Mouse (Mus musculus): ENCODE results near the gene Zcchc7. TPM values are rescaled to one million over a fixed set of nuclear protein-coding genes. Genes with fewer than 3 reads are reported as not detected.

Zcchc7 gene
- polyA plus RNA-seq, 1 experiment from 2014 or later: 53.6 TPM

DNA sequence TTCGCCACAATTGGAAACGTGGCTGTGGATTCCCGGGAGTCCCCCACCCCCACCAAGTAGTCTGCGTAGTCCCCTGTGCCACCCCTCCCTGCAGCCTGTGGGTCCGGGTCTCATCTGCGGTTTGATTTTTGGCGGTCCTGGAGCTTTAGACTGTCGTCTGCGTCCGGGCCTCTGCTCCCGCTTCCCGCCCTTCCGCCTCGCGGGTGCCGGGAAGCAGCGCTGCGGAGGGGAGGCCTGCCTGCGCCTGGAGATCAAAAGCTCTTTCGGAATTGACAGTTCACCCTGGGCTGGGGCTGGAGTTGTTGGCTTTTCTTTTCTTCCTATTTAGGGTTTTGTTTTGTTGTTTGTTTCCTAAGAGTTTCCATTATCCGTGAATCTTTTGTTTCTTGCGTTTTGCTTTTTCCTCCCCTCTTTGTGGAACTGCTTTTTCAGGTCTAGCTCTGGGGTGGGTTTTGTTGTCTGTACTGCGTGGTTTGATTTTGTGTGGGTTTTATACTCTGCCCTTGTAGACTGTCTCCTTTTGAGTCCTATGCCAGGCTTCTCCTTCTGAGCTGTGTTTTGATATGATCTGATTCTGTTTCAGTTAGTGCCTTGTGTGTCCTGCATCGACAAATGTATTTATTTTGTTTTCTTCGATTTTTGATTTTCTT is 43.5 kb upstream of the Zcchc7 start:
- Histone ChIP-seq H3K9ac (replicated peaks; ENCODE audit: low read depth, low read length) (no peak overlapping the region), H3K27me3 (ENCODE audit: control insufficient read depth, insufficient read depth, low read length) (peaks cover 69% of the 10 kb centered on the region), H3K9me3 (ENCODE audit: control insufficient read depth, low read length) (no peaks in the 10 kb centered on the region), H3K4me1 (ENCODE audit: control insufficient read depth, insufficient read depth, low read length) (peaks cover 4% of the 10 kb centered on the region; the same call in 1 of the 2 replicates), H3K36me3 (ENCODE audit: control insufficient read depth, insufficient read depth, low read length) (no peaks in the 10 kb centered on the region), H3K4me3 (ENCODE audit: low read depth, low read length) (no peak overlapping the region), H3K4me2 (ENCODE audit: low read depth, low read length) (no peak overlapping the region), H3K27ac (ENCODE audit: low read depth, low read length) (no peak overlapping the region)
- no peak for ATAC-seq (ENCODE audit: low read depth)
- under 1% methylated on average over 25 of the region's 25 CpGs for WGBS

GRCm38 (mm10) chr4:44712786-44713553 is 42.7 kb upstream of the Zcchc7 start:
- Histone ChIP-seq H3K27me3 (ENCODE audit: control insufficient read depth, insufficient read depth, low read length) (peaks cover 70% of the 10 kb centered on the region), H3K36me3 (ENCODE audit: control insufficient read depth, insufficient read depth, low read length) (no peaks in the 10 kb centered on the region), H3K4me2 (ENCODE audit: low read depth, low read length) (no peak overlapping the region), H3K4me1 (ENCODE audit: control insufficient read depth, insufficient read depth, low read length) (peaks cover 4% of the 10 kb centered on the region; the same call in 1 of the 2 replicates), H3K4me3 (ENCODE audit: low read depth, low read length) (no peak overlapping the region), H3K9ac (replicated peaks; ENCODE audit: low read depth, low read length) (no peak overlapping the region), H3K9me3 (ENCODE audit: control insufficient read depth, low read length) (no peaks in the 10 kb centered on the region), H3K27ac (ENCODE audit: low read depth, low read length) (no peak overlapping the region)
- no peak for ATAC-seq (ENCODE audit: low read depth)
- WGBS: under 1% methylated on average over 50 of the region's 50 CpGs

DNA sequence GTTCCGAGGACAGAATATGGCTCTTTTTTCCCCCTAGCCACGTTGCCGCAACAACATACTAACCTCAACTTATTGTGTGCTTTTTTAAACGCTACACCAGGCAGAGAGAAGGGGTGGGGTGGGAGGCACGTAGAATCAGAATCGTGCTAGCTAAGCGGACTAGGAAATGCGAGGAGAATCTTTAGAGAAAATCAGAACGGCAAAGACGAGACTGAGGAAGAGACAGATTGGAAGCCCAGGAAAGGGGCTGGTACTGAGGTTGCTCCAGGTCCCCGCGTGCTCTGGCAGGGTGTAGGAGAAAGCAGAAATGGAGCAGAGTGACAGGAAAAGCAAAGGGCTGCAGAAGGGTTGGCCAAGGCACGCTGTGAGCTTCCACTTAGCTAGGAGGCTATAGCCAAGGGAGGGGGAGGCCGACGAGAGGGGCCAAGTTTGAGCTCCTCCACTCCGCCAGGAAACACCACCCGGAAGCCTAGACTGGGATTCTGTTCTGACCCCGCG is 42.1 kb upstream of the Zcchc7 start:
- Histone ChIP-seq H3K4me3 (ENCODE audit: low read depth, low read length) (no peak overlapping the region), H3K9me3 (ENCODE audit: control insufficient read depth, low read length) (no peaks in the 10 kb centered on the region), H3K4me2 (ENCODE audit: low read depth, low read length) (no peak overlapping the region), H3K27me3 (ENCODE audit: control insufficient read depth, insufficient read depth, low read length) (peaks cover 68% of the 10 kb centered on the region), H3K36me3 (ENCODE audit: control insufficient read depth, insufficient read depth, low read length) (no peaks in the 10 kb centered on the region), H3K27ac (ENCODE audit: low read depth, low read length) (no peak overlapping the region), H3K4me1 (ENCODE audit: control insufficient read depth, insufficient read depth, low read length) (peaks cover 4% of the 10 kb centered on the region; the same call in 1 of the 2 replicates), H3K9ac (replicated peaks; ENCODE audit: low read depth, low read length) (no peak overlapping the region)
- no peak for ATAC-seq (ENCODE audit: low read depth)
- under 1% methylated on average over 19 of the region's 19 CpGs for WGBS

DNA sequence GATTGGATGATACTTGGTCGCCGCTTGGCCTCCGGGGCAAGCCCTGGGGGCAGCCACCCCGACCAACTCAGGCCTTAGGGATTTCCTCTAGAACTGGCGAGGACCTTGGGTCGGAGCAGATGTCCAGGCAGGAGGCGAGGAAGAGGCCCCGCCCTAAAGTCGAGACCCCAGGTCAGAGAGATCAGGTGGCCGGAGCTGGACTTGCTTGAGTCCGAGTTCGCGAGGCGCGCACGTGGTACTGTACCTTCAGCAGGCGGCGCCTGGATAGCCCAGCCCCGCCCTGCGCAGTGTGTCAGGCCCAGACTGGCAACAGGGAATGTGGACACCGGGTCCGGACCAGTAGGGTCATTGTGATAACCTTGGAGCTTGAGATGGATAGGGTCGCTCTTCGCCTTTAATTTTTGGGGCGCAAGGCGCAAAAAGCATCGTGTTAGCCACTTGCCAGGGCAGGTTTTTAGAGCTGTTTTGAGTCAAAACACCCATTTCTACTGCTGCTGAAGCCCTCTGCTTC is 41.5 kb upstream of the Zcchc7 start:
- H3K27me3 ChIP-seq (ENCODE audit: control insufficient read depth, insufficient read depth, low read length): peaks cover 62% of the 10 kb centered on the region
- no peak overlapping the region for H3K27ac ChIP-seq (ENCODE audit: low read depth, low read length)
- no peak overlapping the region for H3K4me2 ChIP-seq (ENCODE audit: low read depth, low read length)
- H3K4me1 ChIP-seq (ENCODE audit: control insufficient read depth, insufficient read depth, low read length): peaks cover 4% of the 10 kb centered on the region; the same call in 1 of the 2 replicates
- no peak overlapping the region for H3K9ac ChIP-seq (replicated peaks; ENCODE audit: low read depth, low read length)
- H3K4me3 ChIP-seq (ENCODE audit: low read depth, low read length): no peak overlapping the region
- WGBS: under 1% methylated on average over 27 of the region's 27 CpGs
- no peaks in the 10 kb centered on the region for H3K36me3 ChIP-seq (ENCODE audit: control insufficient read depth, insufficient read depth, low read length)
- no peaks in the 10 kb centered on the region for H3K9me3 ChIP-seq (ENCODE audit: control insufficient read depth, low read length)
- no peak for ATAC-seq (ENCODE audit: low read depth)

DNA sequence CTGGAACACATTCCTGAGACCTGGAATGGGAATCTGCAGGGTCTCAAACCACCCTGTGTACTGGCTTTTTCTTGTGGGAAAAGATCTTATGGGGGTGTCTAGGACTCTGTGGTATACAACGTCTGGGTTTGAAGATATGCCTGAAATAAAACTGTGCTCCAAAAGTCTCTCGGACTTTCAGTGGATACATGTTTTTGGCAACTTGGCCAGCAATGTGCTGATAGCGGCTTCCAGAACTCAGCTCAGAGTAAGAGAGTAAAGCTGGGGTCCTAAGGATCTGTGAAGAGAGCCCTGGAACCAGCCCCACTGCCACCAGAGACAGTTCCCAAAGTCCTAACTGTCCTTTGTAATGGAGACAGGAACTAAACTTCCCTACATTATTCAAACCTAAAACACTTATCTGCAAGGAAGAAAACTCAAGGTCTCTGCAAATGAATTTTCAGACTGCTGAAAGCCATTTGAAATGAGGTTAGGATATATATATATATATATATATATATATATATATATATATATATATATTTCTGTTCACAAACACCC is 40.0 kb upstream of the Zcchc7 start:
- Histone ChIP-seq H3K4me2 (ENCODE audit: low read depth, low read length) (no peak overlapping the region), H3K27ac (ENCODE audit: low read depth, low read length) (no peak overlapping the region), H3K27me3 (ENCODE audit: control insufficient read depth, insufficient read depth, low read length) (peaks cover 54% of the 10 kb centered on the region), H3K36me3 (ENCODE audit: control insufficient read depth, insufficient read depth, low read length) (no peaks in the 10 kb centered on the region), H3K9ac (replicated peaks; ENCODE audit: low read depth, low read length) (no peak overlapping the region), H3K9me3 (ENCODE audit: control insufficient read depth, low read length) (no peaks in the 10 kb centered on the region), H3K4me3 (ENCODE audit: low read depth, low read length) (no peak overlapping the region), H3K4me1 (ENCODE audit: control insufficient read depth, insufficient read depth, low read length) (peaks cover 4% of the 10 kb centered on the region; the same call in 1 of the 2 replicates)
- WGBS: 9% methylated on average over 3 of the region's 3 CpGs
- ATAC-seq (ENCODE audit: low read depth): no peak

GRCm38 (mm10) chr4:44716391-44716790 is 39.3 kb upstream of the Zcchc7 start:
- ATAC-seq (ENCODE audit: low read depth): no peak
- H3K4me1 ChIP-seq (ENCODE audit: control insufficient read depth, insufficient read depth, low read length): peaks cover 4% of the 10 kb centered on the region; the same call in 1 of the 2 replicates
- H3K4me3 ChIP-seq (ENCODE audit: low read depth, low read length): no peak overlapping the region
- H3K9me3 ChIP-seq (ENCODE audit: control insufficient read depth, low read length): no peaks in the 10 kb centered on the region
- 5% methylated on average over 10 of the region's 10 CpGs for WGBS
- no peaks in the 10 kb centered on the region for H3K36me3 ChIP-seq (ENCODE audit: control insufficient read depth, insufficient read depth, low read length)
- H3K27me3 ChIP-seq (ENCODE audit: control insufficient read depth, insufficient read depth, low read length): peaks cover 48% of the 10 kb centered on the region
- H3K9ac ChIP-seq (replicated peaks; ENCODE audit: low read depth, low read length): no peak overlapping the region
- no peak overlapping the region for H3K4me2 ChIP-seq (ENCODE audit: low read depth, low read length)
- no peak overlapping the region for H3K27ac ChIP-seq (ENCODE audit: low read depth, low read length)

DNA sequence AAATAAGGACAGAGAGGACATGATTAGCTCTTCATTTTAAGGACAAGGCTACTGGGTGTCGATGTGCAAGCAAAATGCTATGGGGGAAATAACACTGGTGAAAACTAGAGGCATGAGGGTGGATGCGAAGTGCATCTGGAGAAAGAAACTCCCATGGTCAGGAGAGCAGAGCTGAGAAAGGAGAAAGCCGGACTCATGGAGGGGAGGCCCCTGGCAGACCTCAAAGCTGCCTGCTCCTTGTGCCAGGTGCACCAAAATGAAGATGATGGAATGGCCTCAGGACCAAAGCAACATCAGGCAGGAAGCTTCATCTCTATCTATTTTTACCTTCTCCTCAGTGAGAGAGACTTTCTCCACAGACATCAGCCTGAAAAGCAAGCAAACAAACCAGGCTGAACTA is 38.0 kb upstream of the Zcchc7 start:
- Histone ChIP-seq H3K9ac (replicated peaks; ENCODE audit: low read depth, low read length) (no peak overlapping the region), H3K27me3 (ENCODE audit: control insufficient read depth, insufficient read depth, low read length) (peaks cover 46% of the 10 kb centered on the region), H3K4me1 (ENCODE audit: control insufficient read depth, insufficient read depth, low read length) (peaks cover 4% of the 10 kb centered on the region; the same call in 1 of the 2 replicates), H3K4me3 (ENCODE audit: low read depth, low read length) (no peak overlapping the region), H3K4me2 (ENCODE audit: low read depth, low read length) (no peak overlapping the region), H3K9me3 (ENCODE audit: control insufficient read depth, low read length) (no peaks in the 10 kb centered on the region), H3K27ac (ENCODE audit: low read depth, low read length) (no peak overlapping the region), H3K36me3 (ENCODE audit: control insufficient read depth, insufficient read depth, low read length) (no peaks in the 10 kb centered on the region)
- no peak for ATAC-seq (ENCODE audit: low read depth)
- 87% methylated on average over 3 of the region's 3 CpGs for WGBS

DNA sequence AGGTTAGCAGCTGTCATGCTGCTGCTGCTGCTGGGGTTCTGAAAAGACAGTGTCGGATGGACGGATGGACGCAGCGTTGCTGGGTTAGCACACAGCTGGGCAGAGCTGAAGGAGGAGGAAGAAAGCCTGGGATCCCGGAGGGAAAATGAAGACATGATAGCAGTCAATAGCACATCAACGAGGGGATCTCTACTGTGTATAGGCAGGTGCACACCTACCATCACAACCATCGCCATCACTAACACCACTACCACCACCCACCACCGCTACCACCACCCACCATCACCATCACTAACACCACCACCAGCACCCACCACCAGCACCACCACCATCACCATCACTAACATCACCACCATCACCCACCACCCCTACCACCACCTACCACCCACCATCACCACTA is 35.6 kb upstream of the Zcchc7 start:
- WGBS: 87% methylated on average over 8 of the region's 8 CpGs
- no peaks in the 10 kb centered on the region for H3K36me3 ChIP-seq (ENCODE audit: control insufficient read depth, insufficient read depth, low read length)

DNA sequence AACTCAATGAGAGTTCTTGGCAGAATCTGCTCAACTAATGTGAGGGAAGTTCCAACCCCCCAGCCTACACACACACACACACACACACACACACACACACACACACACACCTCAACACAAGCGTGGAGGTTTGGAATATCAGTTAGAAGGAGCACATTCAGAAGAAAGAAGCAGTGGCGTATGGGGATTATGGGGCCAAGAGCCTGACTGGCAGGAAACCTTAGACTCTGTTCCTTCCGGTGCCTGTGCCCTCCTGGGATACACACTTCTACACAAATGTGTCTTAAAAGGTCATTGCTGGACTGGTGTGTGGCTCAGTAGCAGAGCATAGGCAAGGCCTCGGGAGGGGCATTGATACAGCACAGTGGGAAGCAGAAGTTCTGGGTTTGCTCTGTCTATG is 34.4 kb upstream of the Zcchc7 start:
- no peak for ATAC-seq (ENCODE audit: low read depth)
- Histone ChIP-seq H3K4me3 (ENCODE audit: low read depth, low read length) (no peak overlapping the region), H3K9ac (replicated peaks; ENCODE audit: low read depth, low read length) (no peak overlapping the region), H3K27ac (ENCODE audit: low read depth, low read length) (no peak overlapping the region), H3K27me3 (ENCODE audit: control insufficient read depth, insufficient read depth, low read length) (peaks cover 24% of the 10 kb centered on the region), H3K36me3 (ENCODE audit: control insufficient read depth, insufficient read depth, low read length) (no peaks in the 10 kb centered on the region), H3K9me3 (ENCODE audit: control insufficient read depth, low read length) (no peaks in the 10 kb centered on the region), H3K4me2 (ENCODE audit: low read depth, low read length) (no peak overlapping the region), H3K4me1 (ENCODE audit: control insufficient read depth, insufficient read depth, low read length) (no peaks in the 10 kb centered on the region)
- 85% methylated on average over 4 of the region's 4 CpGs for WGBS

More for the DNA sequence above, 35.6 kb upstream of the Zcchc7 start:
- no peak overlapping the region for H3K27ac ChIP-seq (ENCODE audit: low read depth, low read length)
- ATAC-seq (ENCODE audit: low read depth): no peak
- H3K27me3 ChIP-seq (ENCODE audit: control insufficient read depth, insufficient read depth, low read length): peaks cover 31% of the 10 kb centered on the region
- no peak overlapping the region for H3K4me2 ChIP-seq (ENCODE audit: low read depth, low read length)
- no peaks in the 10 kb centered on the region for H3K9me3 ChIP-seq (ENCODE audit: control insufficient read depth, low read length)
- no peak overlapping the region for H3K4me3 ChIP-seq (ENCODE audit: low read depth, low read length)
- no peaks in the 10 kb centered on the region for H3K4me1 ChIP-seq (ENCODE audit: control insufficient read depth, insufficient read depth, low read length)
- H3K9ac ChIP-seq (replicated peaks; ENCODE audit: low read depth, low read length): no peak overlapping the region
